Mouse (Mus musculus) frontal cortex, postnatal 25 days (tissue): Measurements from ENCODE around the gene Cptp.

ENCODE experiments used
- DNase-seq, 2 experiments: peaks; one replicate each; pipeline ENCODE4 v3.0.0; 2022; ENCODE audit warnings: low spot score in 2 of 2

The Cptp gene

DNA sequence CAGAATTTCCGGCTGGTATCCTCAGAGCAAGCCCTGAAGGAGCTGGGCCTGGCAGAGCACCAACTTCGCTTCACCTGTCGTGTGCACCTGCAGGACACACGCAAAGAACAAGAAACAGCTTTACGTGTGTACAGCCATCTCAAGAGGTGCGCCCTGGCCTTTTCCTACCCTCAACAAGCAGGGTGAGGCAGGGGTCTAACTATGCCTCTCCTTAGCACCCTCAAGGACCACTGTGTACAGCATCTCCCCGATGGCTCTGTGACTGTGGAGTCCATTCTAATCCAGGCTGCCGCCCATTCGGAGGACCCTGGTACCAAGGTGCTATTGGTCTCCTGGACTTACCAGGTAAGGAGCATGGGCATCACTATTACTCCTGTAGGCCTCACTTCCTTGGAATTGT lies 18.9 kb upstream of the Cptp start:
- peak in 1 of 2 experiments; percentile 3 for DNase-seq

DNA sequence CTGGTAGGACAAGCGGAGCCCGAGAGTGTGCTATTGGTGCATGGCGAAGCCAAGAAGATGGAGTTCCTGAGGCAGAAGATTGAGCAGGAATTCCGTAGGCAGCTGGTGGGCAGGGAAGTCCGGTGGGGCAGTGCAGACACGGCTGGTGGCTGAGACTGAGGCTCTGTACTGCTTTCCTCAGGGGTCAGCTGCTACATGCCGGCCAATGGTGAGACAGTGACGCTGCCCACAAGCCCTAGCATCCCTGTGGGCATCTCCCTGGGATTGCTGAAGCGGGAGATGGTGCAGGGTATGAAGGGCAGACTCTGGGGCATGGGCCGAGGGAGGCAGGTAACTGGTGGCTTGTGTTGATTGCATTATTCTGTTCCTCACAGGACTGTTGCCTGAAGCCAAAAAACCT lies 18.4 kb upstream of the Cptp start:
- peak in 1 of 2 experiments; percentile 2 for DNase-seq

DNA sequence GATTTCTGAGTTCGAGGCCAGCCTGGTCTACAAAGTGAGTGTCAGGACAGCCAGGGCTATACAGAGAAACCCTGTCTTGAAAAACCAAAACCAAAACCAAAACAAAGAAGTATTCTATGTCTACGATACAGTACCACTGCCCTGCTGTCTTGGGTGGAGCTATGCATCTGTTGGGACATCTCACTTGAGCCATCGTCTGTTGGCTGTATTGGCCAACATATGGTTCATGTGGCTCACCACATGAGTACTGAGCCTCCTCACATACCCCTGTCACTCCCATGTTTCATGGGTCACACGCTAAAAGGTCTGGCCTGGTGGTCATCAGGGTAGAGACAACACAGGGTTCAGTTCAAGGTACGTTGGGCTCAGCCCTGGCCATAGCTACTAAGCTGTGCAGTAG lies 17.1 kb upstream of the Cptp start:
- DNase-seq: no peak

DNA sequence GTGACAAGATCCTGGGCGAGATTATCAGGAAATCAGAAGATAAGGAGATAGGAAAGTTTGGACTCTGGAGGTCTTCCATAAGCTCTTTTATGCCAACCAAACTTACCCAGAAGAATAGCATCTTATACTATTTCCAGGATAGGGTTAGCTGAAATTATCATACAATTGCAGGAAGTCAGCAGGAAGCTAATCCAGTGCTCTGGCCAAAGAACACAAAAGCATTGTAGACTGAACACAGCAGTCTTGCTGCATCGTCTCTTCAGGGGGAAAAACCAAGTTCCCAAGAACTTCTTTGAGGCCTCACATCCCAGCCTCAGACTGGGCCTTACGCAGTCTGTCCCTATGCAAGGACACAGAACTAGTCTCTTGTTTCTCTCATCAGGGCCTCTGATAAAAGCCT lies 14.3 kb upstream of the Cptp start:
- DNase-seq: no peak

DNA sequence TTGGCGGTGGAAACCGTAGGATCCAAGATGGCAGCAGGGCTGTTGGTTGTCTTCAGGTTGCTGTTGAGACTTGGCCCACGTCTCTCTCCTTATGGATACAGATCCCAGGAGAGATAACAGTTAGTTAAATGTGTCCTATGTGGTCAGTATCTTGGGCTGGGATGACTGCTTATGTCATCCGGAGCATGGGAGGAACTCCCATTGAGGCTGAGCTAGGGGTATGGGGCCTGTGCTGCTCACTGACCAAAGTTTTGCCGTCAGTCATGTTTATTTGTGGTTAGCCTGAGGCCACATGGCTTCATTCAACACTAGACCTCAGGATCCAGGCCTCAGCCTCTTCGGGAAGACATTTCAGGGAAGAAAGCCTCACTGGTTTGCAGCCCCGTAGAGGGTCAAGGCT lies 2.2 kb upstream of the Cptp start:
- no peak for DNase-seq

DNA sequence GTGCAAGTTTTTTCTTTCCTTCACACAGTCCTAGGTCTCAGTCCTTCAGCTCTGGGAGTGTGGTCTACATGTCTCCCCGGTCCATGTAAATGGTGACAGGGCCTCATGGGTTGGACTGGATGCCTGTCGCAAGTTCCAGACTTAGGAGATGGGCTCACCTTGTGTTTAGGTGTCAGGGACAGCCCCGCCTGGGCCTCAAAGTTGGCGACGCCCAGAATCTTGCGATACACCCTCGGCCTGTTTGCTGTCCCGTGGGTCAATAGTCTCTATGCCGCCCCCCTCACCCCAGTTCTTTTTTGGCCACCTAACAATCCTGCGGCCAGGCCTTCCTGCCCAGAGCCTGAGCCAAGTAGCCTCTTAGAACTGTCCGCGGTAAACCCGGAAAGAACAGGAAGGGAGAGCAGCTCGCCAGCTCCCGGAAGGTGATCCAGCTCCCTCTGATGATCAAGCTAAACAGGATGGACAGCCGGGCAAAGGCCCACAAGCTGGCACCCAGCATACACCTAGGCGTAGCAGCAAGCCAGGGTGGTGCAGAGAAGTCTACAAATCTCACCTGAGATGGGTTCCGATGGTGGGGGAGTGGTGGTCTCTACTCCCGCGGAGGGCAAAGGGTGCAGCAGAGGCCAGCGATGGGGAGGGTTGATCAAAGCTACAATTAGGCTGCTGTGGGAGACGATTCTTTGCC lies 484 bp downstream of the Cptp start:
- no peak for DNase-seq

DNA sequence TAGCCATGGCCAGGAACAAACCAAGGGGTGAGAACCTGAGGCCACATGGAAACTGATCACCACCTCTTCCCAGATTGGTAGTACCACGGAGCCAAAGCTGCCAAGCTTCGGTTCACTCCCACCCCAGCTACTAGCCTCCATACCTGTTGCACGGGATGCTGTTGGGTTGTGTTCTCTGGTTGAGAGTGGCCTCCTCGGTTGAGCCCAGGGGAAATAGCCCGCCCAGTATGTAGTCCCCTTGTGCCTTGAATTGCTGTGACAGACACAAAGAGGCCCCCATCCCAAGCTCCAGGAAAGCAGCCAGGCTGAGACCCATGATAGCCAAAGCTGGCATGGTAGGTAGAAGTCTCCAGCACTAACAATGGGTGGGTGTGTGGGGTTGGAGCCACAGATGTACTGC lies 6.2 kb downstream of the Cptp start, which contains the start of gene Tas1r3:
Tas1r3 (minus strand) TSS at position 362 of the 400 bp plus-strand sequence.
- DNase-seq: no peak

DNA sequence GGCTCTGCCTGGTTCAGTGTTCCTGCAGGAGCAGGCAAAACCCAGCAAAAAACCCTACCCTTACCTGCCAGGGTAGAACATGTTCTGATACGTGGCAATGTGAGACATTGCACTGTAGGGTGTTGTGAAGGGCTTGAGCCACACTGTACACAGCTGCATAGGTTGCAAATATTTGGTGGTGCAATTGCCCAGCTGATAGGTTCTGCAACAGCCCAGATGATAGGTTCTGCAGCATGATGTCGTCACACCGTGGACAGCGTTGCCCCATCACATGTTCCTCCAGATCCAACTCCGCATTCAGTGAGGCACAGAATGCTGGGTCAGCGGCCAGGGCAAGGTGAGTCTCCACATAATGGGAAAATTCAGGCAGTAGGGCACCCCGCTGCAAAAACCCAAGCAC lies 7.5 kb downstream of the Cptp start:
- no peak for DNase-seq

DNA sequence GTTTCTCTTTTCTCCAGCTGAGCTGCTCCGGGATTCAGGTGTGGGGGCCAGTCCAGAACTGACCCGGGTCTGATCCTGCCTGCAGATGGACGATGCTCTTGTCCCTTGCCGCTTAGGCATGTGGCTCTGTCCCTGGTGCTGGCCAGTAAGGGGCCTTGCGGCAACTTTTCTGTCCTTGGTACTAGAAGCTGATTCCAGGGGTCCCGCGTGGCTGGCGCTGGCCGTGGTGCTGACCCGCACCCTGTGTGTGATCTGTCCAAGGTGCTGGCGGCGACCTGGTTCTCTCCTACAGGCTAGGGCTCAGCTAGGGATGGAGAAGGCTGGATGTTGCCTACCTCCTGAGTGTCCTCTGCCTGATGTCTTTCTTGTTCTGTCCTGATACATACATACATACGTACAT lies 9.9 kb downstream of the Cptp start:
- no peak for DNase-seq

DNA sequence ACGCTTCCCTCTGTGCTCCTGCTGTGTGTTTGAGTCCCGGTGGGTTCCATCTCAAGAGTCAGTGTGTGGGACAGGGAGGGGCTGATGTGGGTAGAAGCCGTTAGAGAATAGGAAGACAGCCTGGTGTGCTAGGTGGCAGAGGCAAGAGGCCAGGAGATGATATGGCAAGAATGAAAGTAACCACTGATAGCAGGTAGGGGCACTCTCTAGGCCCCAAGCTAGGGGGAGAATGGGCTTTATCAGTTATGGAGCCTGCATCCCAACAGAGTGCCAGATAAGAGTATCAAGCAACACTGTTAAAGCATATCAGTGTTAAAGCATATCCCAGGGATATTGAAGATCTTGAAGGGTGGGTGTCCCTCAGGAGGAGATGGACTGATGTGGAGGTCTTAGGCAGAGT lies 12.4 kb downstream of the Cptp start:
- DNase-seq: no peak

DNA sequence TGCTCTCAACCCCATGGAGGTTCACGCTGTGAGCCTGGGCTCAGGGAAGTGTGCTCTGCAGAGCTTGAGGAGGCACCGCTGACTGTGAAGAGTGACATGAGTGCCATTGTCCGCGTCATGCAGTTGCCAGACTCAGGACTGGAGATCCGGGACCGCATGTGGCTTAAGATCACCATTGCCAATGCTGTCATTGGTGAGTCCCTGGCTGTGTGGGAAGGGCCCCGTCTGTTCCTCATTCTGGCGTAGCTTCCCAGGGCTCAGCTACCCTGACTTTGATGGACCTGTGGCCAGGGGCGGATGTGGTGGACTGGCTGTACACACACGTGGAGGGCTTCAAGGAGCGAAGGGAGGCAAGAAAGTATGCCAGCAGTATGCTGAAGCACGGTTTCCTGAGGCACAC lies 13.2 kb downstream of the Cptp start:
- DNase-seq: no peak

DNA sequence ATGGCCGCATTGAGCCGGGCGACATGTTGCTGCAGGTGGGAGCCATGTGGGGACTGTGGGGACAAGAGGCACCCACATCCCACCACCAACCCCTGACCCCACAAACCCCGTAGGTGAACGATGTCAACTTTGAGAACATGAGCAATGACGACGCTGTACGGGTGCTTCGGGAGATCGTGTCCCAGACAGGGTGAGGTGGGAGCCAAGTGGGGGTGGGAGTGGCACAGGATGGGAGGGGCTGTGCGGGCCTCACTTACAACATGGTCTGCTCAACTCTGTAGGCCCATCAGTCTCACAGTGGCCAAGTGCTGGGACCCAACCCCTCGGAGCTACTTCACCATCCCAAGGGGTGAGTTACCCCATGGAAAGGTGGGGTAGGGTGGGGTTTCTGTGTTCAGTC lies 14.2 kb downstream of the Cptp start:
- DNase-seq: no peak

DNA sequence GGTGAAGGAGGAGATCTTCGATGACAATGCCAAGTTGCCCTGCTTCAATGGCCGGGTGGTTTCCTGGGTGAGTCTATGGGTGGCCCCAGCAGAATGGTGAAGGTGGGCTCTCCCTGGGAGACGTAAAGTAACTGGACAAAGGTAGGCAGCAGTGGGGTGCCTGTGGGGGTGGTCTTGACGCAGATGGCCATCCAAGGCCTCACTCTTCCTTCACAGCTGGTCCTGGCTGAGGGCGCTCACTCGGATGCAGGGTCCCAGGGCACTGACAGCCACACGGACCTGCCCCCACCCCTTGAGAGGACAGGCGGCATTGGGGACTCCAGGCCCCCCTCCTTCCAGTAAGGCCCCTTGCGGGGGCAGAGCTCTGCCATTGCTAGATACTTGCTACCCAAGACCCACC lies 15.8 kb downstream of the Cptp start:
- DNase-seq: no peak

DNA sequence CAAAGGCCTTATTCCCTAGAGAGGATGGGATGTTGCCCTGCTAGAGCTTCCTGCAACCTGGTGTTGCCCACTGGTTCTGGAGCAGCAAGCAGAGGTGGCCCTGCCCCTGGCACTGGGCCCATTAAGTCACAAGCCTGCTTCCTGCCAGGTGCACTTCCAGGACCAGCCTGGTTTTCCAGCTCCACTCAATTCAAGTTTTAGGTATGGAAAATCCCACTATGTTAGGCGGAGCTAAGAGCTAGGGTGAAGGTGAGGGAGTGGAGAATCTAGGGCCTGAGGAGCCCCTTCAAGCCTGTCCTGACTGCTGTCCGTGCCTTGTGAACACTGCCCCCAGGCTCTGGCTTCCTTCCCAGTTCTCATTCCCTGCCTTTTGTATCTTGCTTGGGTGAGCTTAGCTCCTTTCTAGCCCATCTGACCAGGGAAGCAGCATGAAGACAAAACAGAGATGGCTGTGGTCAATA lies 17.3 kb downstream of the Cptp start:
- no peak for DNase-seq

DNA sequence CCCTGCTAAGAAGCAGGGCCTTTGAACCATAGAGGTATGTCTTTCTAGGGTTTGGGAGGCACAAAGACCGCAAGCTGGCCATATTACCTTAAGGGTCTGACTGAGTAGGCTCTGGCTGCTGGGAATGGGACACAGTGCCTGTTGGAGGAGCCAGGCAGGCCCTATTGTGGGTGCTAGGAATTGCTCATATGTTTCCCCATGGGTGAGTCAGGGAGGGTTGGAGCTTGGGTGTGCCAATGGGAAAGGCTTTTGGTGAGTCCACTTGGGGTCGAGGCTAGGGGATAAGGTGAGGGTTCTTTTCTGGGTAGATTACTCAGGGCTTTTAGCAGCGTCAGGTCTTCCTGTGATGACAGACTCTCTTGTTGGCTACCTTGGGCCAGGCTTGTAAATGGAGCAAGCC lies 17.9 kb downstream of the Cptp start:
- DNase-seq: no peak

DNA sequence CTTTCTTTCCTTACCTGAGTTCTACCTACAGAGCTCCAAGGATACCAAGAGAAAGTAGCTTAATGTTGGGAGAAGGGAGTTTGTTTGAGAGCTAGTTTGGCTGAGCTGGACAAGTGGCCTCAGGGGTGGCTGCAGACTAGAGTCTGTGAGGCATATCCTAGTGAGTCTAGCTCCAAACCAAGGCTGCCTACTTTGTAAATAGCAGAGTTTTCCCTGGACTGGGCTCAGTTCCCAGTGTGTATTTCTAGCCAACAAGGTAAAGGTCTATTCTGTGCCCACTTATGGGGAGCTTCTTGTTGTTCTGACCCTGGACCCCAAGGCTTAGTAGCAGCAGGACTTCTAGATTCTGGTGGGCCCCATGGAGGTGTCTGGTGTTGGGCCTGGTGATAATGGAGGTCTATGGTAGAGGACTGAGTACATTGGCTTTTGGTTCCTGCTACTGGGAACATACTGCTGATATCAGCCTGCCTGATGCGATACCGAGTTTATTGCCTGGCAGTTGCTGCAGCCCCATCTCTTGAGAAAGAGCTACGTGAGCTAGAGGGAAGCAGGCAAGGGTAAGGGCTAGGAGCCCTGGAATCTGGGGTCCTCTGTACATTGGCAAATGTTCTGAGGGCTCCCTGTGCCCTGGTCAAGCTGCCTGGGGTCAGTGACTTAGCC lies 19.3 kb downstream of the Cptp start:
- DNase-seq: no peak

DNA sequence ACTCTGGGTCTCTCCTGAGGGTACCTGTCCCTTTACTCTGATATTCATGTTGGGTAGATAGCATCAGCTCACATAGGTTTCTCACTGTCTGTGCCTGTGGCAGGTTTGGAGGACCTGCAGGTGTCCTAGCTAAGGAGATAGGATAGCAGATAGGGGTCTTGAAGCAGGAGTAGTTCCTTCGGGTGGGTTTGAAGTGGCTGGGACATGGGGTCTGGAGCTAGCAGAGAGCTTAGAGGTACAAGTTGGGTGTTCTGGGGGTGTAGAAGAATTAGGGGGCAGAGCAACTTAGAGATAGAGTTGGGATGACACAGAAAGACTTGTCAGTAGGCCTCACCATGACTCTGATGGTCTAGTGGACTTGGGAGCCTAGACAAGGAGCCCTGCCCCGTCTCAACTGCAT lies 19.8 kb downstream of the Cptp start:
- no peak for DNase-seq

DNA sequence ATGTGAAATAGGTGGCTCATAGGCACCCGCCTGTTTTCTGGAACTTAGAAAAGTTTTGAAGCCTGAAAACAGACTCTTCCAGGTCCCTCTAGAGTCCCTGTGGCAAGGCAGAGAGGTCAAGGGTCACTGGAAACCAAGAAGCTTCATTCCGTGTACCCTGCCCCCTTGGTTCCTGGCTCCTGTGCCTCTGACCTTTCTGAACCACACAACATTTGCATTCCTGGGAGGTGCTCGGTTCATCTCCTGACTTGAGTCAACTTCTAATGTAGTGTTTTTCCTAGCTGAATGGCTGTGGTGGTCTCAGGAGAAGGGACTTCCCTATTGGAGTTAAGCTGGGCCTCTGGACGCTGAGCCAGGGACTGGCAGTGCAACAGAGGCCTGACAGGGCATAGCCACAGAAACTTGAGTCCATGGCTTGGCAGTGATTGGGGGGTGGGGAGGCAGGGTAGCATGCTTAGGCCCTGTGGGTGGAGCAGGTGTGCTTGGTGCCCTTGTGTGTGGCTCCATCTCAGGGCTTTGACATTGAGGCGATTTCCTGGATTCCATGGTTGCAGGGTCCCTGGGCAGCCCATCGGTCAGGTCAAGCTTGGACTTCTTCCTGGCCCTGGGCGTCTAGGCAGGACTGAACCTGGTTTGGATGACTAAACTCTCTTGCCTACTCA lies 20.7 kb downstream of the Cptp start:
- DNase-seq: no peak

DNA sequence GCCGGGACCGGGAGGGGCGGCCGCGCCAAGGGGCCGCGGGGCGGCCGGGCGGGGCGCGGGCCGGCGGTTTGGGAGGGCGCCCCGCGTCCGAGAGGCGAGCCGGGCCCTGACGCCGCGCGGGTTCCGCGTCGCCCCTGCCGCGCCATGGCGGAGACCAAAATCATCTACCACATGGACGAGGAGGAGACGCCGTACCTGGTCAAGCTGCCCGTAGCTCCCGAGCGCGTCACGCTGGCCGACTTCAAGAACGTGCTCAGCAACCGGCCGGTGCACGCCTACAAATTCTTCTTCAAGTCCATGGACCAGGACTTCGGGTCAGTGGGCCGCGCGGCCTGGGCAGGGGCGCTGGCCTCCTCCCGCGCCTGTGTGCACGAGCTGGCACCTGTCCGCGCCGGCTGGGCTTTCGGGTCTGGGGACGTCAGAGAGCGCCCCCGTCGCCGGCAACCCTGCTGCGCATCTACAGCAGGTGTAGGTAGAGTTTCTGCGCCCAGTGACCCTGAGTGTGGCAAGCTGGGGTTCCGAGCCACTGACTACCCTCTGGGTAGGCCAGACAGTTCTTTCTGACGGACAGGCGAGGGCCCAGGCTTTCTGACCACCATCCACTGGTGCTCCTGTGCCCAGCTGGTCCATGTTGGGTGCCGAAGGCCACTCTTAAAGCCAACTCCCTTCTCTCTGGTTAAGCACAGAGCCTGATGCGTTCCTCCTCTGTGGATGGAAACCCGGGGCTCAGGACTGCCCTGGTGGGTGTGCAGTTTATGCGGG lies 21.5 kb downstream of the Cptp start:
- no peak for DNase-seq

DNA sequence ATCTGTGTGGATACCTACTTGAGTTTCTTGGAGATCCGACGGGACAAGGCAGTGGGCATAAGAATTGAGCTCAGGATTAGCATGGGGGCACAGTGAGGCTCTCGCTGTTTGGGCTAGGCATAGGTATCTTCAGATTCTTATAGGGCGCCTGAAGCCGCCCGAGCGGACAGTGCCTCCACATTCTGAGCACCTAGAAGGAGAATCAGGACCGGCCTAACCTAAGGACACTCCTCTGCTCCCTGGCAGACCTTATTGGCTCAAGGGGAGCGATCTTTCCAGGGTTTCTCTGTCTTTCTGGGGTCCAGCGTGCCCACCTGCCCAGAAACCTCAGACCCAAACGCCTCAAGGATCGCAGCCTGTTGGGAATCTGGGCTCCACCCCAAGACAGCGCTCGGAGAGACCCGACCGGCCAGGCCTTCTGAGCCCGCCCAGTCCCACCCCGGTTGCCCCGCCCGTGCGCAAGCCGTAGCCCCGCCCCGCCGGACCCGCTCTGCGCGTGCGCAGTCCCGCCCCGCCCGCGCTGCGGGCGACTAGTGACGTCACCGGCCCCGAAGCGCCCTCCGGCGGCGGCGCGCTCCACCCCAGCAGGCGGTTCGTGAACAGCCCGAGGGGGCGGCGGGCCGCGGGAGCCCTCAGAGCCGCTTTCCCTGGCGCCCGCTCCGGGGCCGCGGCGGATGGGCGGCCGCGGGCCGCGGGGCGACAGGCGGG lies 22.2 kb downstream of the Cptp start, which contains the start of gene Dvl1:
Dvl1 (plus strand) TSS at position 532 of the 708 bp plus-strand sequence.
- DNase-seq: peak; percentile 84 to 93

DNA sequence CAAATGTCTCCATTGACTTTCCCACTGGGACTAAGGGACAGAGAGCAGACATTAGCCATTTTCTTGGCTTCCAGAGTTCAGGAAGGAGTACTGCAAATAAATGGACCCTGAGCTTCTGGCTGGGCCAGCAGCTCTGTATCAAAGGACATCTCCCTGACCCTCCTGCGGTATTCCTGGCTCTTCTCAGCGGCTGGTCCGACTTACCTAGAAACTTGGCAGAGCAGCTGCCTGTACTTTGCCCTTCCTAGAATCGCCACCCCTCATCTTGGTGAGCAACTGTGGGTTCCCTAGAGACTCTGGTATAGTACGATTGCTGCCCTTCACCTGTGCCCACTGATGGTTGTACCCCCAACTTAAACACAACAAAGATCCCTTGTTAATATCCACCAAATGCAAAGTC lies 26.0 kb downstream of the Cptp start:
- DNase-seq: no peak
